Mouse (Mus musculus) hindbrain, embryonic 16.5 days (tissue): Measurements from ENCODE around the gene Abca3. TPM values are rescaled to one million over a fixed set of nuclear protein-coding genes. Genes with fewer than 3 reads are reported as not detected.

Source experiments
- ATAC-seq: fragments of 200-750 bp; cut with Nextera tagmentation; 2 replicates; pipeline ENCODE4 v1.8.0; 2017; ENCODE audit warnings: moderate TSS enrichment, moderate library complexity
- H3K27ac ChIP-seq: fragments of 300-500 bp; sonication (generic); 2 replicates; pipeline ENCODE4 v1.5.1; 2014; ENCODE audit warnings: low read depth, mild to moderate bottlenecking, control low read depth, low read length, moderate library complexity
- H3K27me3 ChIP-seq: fragments of 300-500 bp; sonication (generic); replicated peaks from 2 replicates; pipeline ENCODE4 v1.6.1; 2014; ENCODE audit warnings: low read length; ENCODE audit not compliant: control insufficient read depth, insufficient read depth
- H3K36me3 ChIP-seq: fragments of 300-500 bp; sonication (generic); 2 replicates; pipeline ENCODE4 v1.6.1; 2014; ENCODE audit warnings: mild to moderate bottlenecking, low read length, moderate library complexity, mixed read lengths; ENCODE audit not compliant: control insufficient read depth, insufficient read depth
- H3K4me1 ChIP-seq: fragments of 300-500 bp; sonication (generic); 2 replicates; pipeline ENCODE4 v1.6.1; 2014; ENCODE audit warnings: low read depth, low read length; ENCODE audit not compliant: control insufficient read depth, insufficient read depth
- H3K4me2 ChIP-seq: fragments of 300-500 bp; sonication (generic); 2 replicates; pipeline ENCODE4 v1.6.1; 2014; ENCODE audit warnings: mild to moderate bottlenecking, low read length, control low read depth, moderate library complexity
- H3K4me3 ChIP-seq: fragments of 300-500 bp; sonication (generic); 2 replicates; pipeline ENCODE4 v1.5.1; 2014; ENCODE audit warnings: mild to moderate bottlenecking, low read length, control low read depth, moderate library complexity
- H3K9ac ChIP-seq: fragments of 300-500 bp; sonication (generic); 2 replicates; pipeline ENCODE4 v1.6.1; 2014; ENCODE audit warnings: low read depth, mild to moderate bottlenecking, control low read depth, low read length, moderate library complexity
- H3K9me3 ChIP-seq: fragments of 300-500 bp; sonication (generic); 2 replicates; pipeline ENCODE4 v1.6.1; 2014; ENCODE audit warnings: mild to moderate bottlenecking, low read length, moderate library complexity; ENCODE audit not compliant: control insufficient read depth
- WGBS: fragments of 180-500 bp; shearing (Covaris S2); extraction: QIAGEN DNeasy Blood & Tissue Kit; methylation state at CpG from one replicate; pipeline ENCODE4 v1.1.7; 2014; 5-methylcytosine and 5-hydroxymethylcytosine counted together
- polyA plus RNA-seq: library from polyadenylated mRNA; unstranded; fragments of >200 nt; fragmentation: Nextera tagmentation; extraction: Ambion mirVana; gene quantifications from 2 replicates; pipeline ENCODE4 v1.2.1, GENCODE M21; 2015

Abca3 gene
- polyA plus RNA-seq, 1 experiment from 2014 or later = 30.1 TPM

DNA sequence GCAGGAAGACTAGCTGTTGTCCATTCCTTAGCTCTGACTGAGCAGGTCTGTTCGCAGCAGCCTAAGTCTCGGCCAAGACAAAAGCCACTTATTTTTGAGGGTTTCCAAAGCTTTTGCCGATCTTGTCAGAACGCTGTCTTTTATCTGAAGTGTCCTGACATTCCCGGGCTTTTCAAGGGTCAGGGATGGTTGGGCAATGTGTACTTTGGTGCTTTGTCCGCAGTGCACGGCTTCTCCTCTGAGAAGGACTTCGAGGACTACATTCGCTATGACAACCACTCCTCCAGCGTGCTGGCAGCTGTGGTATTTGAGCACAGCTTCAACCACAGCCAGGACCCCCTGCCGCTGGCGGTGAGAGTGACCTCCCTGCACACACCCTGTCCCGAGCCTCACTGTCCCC, 14.1 kb downstream of the Abca3 start:
- H3K27ac ChIP-seq = no peak overlapping the region
- no peaks in the 10 kb centered on the region for H3K9me3 ChIP-seq
- H3K4me2 ChIP-seq = no peak overlapping the region
- ATAC-seq = no peak
- H3K27me3 ChIP-seq = no peaks in the 10 kb centered on the region
- no peak overlapping the region for H3K9ac ChIP-seq
- 37% methylated on average over 13 of the region's 13 CpGs for whole genome bisulfite sequencing
- peaks cover 15% of the 10 kb centered on the region for H3K36me3 ChIP-seq
- no peak overlapping the region for H3K4me3 ChIP-seq
- no peaks in the 10 kb centered on the region for H3K4me1 ChIP-seq

DNA sequence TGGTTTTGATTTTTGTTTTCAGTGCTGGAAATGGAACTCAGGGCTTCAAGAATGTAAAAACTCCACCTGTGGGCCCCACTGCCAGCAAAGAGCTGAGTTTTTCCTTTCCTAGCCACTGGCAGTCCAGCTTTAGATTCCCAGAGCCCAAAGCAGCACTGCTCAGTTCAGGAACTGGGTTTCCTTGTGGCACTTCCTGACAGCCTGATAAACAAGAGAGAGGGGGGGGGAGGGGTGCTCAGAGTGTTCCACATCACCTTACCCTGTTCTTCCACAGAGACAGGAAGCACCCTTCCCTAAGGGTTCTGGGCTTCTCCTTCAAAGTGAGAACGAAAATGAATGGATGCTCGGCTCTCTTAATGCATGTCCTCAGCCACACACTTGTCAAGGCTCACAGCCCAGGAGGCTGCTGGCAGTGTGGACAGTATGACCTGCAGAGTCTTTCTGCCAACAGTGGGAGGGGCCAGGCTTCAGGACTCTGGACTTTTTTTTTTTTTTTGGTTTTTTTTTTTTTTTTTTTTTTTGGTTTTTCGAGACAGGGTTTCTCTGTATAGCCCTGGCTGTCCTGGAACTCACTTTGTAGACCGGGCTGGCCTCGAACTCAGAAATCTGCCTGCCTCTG, 23.5 kb downstream of the Abca3 start:
- Histone ChIP-seq H3K27me3 (no peaks in the 10 kb centered on the region), H3K27ac (no peak overlapping the region), H3K36me3 (peaks cover 40% of the 10 kb centered on the region), H3K9me3 (no peaks in the 10 kb centered on the region), H3K4me2 (no peak overlapping the region), H3K9ac (no peak overlapping the region), H3K4me1 (no peaks in the 10 kb centered on the region), H3K4me3 (no peak overlapping the region)
- no peak for ATAC-seq
- WGBS = 89% methylated on average over 4 of the region's 5 CpGs

DNA sequence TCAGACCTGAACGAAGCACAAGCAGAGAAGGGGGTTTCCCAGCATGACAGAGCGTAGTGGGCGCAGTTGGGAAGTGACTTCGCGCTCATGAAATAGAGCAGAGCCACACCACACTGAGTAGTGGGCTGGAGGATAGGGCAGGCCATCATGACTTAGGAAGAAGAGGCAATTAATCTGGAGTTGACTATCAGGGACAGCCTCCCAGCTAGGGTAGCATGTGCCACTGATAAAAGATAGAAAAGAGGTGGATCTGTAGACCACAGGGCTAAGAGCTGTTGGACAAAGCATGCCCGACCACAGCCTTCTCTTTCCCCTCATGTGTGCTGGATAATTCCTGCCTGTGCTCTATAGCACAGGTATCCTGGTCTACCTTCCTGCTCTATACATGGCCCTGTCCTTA, 24.1 kb downstream of the Abca3 start:
- H3K27me3 ChIP-seq = no peaks in the 10 kb centered on the region
- no peaks in the 10 kb centered on the region for H3K4me1 ChIP-seq
- H3K27ac ChIP-seq = no peak overlapping the region
- no peak for ATAC-seq
- H3K4me2 ChIP-seq = no peak overlapping the region
- peaks cover 38% of the 10 kb centered on the region for H3K36me3 ChIP-seq
- 95% methylated on average over 6 of the region's 6 CpGs for WGBS
- no peak overlapping the region for H3K4me3 ChIP-seq
- H3K9ac ChIP-seq = no peak overlapping the region
- H3K9me3 ChIP-seq = no peaks in the 10 kb centered on the region

DNA sequence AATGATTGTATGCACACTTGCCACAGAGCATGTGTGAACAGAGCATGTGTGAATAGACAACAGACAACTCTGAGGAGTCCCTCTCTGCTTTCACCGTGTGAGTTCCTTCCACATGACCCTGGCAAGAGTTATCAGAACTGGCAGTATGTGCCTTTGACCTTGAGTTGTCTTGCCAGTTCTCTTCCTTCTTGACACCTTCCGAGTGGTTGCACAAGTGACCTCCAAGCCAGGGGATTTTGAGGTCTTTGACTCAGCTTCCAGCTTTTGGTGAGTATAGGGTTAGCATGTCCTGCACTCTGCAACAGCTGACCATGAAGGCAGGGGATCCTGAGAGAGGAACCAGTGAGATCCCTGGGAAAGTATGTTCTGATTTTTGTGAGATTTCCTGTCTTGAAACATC, 26.7 kb downstream of the Abca3 start:
- no peak overlapping the region for H3K9ac ChIP-seq
- peaks cover 45% of the 10 kb centered on the region for H3K36me3 ChIP-seq
- no peaks in the 10 kb centered on the region for H3K9me3 ChIP-seq
- 95% methylated on average over 2 of the region's 2 CpGs for WGBS
- H3K4me1 ChIP-seq = no peaks in the 10 kb centered on the region
- no peaks in the 10 kb centered on the region for H3K27me3 ChIP-seq
- H3K4me3 ChIP-seq = no peak overlapping the region
- no peak overlapping the region for H3K27ac ChIP-seq
- no peak for ATAC-seq
- no peak overlapping the region for H3K4me2 ChIP-seq

DNA sequence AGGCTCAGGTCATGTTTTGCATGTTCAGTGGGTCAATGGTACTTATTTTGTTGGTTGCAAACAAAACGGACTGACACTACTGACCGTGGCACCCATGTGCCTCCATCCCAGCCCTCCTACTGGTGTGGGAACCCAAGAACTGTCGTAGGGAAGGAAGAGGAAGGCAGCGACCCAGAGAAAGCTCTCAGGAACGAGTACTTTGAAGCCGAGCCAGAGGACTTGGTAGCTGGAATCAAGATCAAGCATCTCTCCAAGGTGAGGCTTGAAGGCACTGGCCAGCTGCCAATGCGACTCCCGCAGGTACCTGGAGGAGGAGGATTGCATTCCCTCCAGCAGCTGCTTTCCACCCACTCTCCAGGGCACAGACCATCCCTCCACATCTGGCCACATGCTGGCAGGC, 32.0 kb downstream of the Abca3 start:
- no peak for ATAC-seq
- Histone ChIP-seq H3K27me3 (no peaks in the 10 kb centered on the region), H3K4me3 (no peak overlapping the region), H3K9ac (no peak overlapping the region), H3K9me3 (no peaks in the 10 kb centered on the region), H3K36me3 (peaks cover 48% of the 10 kb centered on the region), H3K4me2 (no peak overlapping the region), H3K27ac (no peak overlapping the region), H3K4me1 (no peaks in the 10 kb centered on the region)
- WGBS = 84% methylated on average over 8 of the region's 8 CpGs

DNA sequence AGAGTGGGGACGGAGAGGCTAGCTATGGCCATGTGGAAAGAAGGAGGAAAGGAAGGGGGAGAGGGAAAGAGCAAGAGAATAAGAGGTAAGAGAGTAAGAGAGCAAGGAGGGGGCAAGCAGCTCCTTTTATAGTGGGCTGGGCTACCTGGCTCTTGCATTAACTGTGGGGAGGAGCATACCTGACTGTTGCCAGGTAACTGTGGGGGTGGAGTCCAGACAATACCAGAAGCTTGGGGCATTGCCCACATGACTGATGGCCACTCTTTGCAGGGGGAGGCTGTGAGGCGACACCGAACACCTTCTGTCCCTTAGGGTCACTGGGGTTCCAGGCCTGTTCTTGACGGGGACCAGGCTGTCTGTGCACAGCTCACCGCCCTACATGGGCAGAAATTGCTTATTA, 37.0 kb downstream of the Abca3 start:
- H3K4me2 ChIP-seq = no peak overlapping the region
- H3K27me3 ChIP-seq = no peaks in the 10 kb centered on the region
- 87% methylated on average over 5 of the region's 5 CpGs for WGBS
- H3K36me3 ChIP-seq = peaks cover 46% of the 10 kb centered on the region
- no peaks in the 10 kb centered on the region for H3K4me1 ChIP-seq
- no peak for ATAC-seq
- H3K9ac ChIP-seq = no peak overlapping the region
- H3K9me3 ChIP-seq = no peaks in the 10 kb centered on the region
- H3K27ac ChIP-seq = no peak overlapping the region
- no peak overlapping the region for H3K4me3 ChIP-seq

DNA sequence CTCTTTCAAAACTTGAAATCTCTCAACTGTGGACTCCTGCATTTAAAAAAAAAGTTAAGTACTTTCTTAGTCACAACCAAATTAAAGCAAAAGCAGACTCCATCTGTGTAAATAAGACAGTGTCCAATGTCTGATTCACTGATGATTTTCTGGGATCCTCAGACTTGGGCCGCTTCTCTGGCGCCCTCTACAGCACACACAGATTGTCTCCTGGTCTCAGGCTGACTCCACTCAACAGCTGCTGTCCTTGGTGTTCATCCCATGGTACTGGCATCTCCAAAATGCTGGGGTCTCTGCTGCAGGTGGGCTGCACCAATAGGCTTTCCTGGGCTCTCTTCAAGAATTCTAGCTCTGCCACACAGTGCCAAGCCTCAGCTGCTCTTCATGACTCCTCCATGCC, 38.1 kb downstream of the Abca3 start:
- H3K9me3 ChIP-seq = no peaks in the 10 kb centered on the region
- H3K9ac ChIP-seq = no peak overlapping the region
- H3K4me3 ChIP-seq = no peak overlapping the region
- peaks cover 42% of the 10 kb centered on the region for H3K36me3 ChIP-seq
- no peaks in the 10 kb centered on the region for H3K4me1 ChIP-seq
- ATAC-seq = no peak
- no peak overlapping the region for H3K4me2 ChIP-seq
- WGBS = 0% methylated on average over 2 of the region's 2 CpGs
- H3K27me3 ChIP-seq = no peaks in the 10 kb centered on the region
- no peak overlapping the region for H3K27ac ChIP-seq

DNA sequence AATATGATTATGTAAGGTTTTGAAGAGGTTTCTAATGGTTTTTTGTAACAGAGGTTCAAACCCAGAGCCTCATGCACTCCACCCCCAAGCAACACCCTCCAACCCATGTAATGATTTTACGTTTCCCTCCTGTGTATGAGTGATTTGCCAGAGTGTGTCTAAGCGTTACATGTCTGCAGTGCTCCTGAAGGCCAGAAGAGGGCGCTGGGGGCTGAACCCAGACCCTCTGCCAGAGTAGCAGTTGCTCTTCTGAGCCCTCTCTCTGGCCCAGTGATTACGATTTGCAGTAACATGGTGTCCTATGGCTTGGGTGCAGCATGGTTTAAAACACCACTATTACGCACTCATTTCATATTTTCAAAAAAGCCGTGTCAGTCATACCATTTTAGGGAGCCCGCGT, 39.4 kb downstream of the Abca3 start:
- no peak overlapping the region for H3K4me2 ChIP-seq
- H3K9me3 ChIP-seq = no peaks in the 10 kb centered on the region
- 69% methylated on average over 8 of the region's 8 CpGs for WGBS
- H3K27me3 ChIP-seq = no peaks in the 10 kb centered on the region
- no peak for ATAC-seq
- no peaks in the 10 kb centered on the region for H3K4me1 ChIP-seq
- no peak overlapping the region for H3K9ac ChIP-seq
- H3K36me3 ChIP-seq = peaks cover 37% of the 10 kb centered on the region
- H3K27ac ChIP-seq = no peak overlapping the region
- no peak overlapping the region for H3K4me3 ChIP-seq

DNA sequence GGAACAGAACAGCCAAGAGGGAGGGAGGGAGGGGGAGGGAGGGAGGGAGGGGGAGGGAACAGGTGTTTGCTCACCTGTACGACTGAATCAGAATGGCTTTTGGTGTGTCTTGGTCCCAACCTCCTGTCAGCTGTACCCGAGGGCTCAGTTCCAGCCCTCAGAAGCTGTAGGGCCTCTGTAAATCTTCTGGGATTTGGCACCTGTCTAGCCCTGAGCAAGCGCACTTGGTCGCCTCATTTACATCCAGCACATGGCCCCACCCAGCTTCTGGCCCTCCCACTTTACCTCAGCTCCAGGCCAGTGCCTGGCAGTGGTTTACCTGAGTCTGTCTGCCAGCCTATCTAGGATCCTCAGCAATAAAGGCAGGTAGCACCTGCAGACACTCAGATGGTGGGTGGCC, 41.8 kb downstream of the Abca3 start:
- Histone ChIP-seq H3K9ac (no peak overlapping the region; the same call in 1 of the 2 replicates), H3K9me3 (no peaks in the 10 kb centered on the region)
- 24% methylated on average over 4 of the region's 4 CpGs for WGBS

DNA sequence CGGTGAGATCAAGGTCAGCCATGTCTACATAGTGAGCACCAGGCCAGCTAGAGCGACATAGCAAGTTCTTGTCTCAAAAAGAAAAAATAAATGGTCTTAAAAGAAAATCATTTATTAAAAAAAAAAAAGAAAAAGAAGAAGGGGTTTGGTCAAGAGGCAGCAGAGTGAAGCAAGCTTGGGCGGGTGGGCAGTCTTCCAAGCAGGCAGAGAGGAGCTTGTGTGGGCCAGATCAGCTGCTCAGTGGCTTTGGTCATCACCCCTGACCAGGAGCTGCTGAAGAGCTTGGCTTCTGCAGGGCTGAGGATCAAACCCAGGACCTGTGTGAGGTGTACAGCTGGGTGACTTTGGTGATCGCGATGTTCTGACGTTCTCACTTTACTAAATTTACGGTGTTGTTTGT, 42.7 kb downstream of the Abca3 start:
- H3K4me1 ChIP-seq = no peaks in the 10 kb centered on the region
- 85% methylated on average over 7 of the region's 7 CpGs for WGBS
- no peaks in the 10 kb centered on the region for H3K27me3 ChIP-seq
- H3K4me3 ChIP-seq = no peak overlapping the region
- no peak overlapping the region for H3K27ac ChIP-seq
- no peak overlapping the region for H3K9ac ChIP-seq
- no peak overlapping the region for H3K4me2 ChIP-seq
- H3K9me3 ChIP-seq = no peaks in the 10 kb centered on the region
- ATAC-seq = no peak
- peaks cover 32% of the 10 kb centered on the region for H3K36me3 ChIP-seq

More for the DNA sequence above, 41.8 kb downstream of the Abca3 start:
- H3K27ac ChIP-seq = no peak overlapping the region
- no peak overlapping the region for H3K4me2 ChIP-seq
- no peaks in the 10 kb centered on the region for H3K4me1 ChIP-seq
- ATAC-seq = no peak
- H3K4me3 ChIP-seq = no peak overlapping the region
- peaks cover 29% of the 10 kb centered on the region for H3K36me3 ChIP-seq
- no peaks in the 10 kb centered on the region for H3K27me3 ChIP-seq
